Comparison of ENCODE assay signal across 18 mouse cellular contexts in genomic region chr9:44250445-44250844, GRCm38 (mm10). TPM values are rescaled to one million over a fixed set of nuclear protein-coding genes. Genes with fewer than 3 reads are reported as not detected.
A peak's percentile ranks its signal among the peaks of the same experiment; 100 is the strongest.
DNase-seq lines count a peak whose midpoint lies in the region; ATAC-seq and TF ChIP-seq lines count a peak whose summit lies in the region.
"Had no signal": no experiment of that assay in that cellular context is flagged by ENCODE, and none has a peak within 500 bp of the region (broad histone marks: within the 10 kb centered on the region; RNA-seq: fewer than 3 reads in every experiment).

No protein-coding gene starts in this region.

- whole genome bisulfite sequencing in hindbrain, embryonic 10.5 days, result 45% methylated on average over 4 of the region's 4 CpGs
- WGBS in hindbrain, embryonic 12.5 days, result 51% methylated on average over 4 of the region's 4 CpGs
- 54% methylated on average over 4 of the region's 4 CpGs for WGBS in intestine, postnatal 0 days

- no peak overlapping the region for H3K4me2 ChIP-seq in hindbrain, embryonic 12.5 days (replicated peaks)
- peak overlapping the region; percentile 60 for H3K4me2 ChIP-seq in intestine, postnatal 0 days (replicated peaks; ENCODE audit: low read depth)

- peaks cover 16% of the 10 kb centered on the region; the same call in 1 of the 2 replicates for H3K27me3 ChIP-seq in hindbrain, embryonic 10.5 days (ENCODE audit: insufficient read depth, poor library complexity, severe bottlenecking)
- H3K27me3 ChIP-seq in hindbrain, embryonic 12.5 days, result peaks cover 3% of the 10 kb centered on the region; the same call in 1 of the 2 replicates
- no peaks in the 10 kb centered on the region for H3K27me3 ChIP-seq in intestine, postnatal 0 days (replicated peaks; ENCODE audit: control insufficient read depth, insufficient read depth, low read length)

- H3K9ac ChIP-seq in hindbrain, embryonic 12.5 days, result no peak overlapping the region
- peak overlapping the region; percentile 37; the same call in 1 of the 2 replicates for H3K9ac ChIP-seq in intestine, postnatal 0 days (ENCODE audit: low read depth, low read length)
- H3K9ac ChIP-seq: embryonic facial prominence, embryonic 13.5 days had no signal

- no peak for TF ChIP-seq CTCF in intestine, postnatal 0 days (IDR thresholded peaks at IDR 0.05; ENCODE audit: low read depth)

- no peak for ATAC-seq in hindbrain, embryonic 12.5 days (ENCODE audit: low FRiP score)
- ATAC-seq in intestine, postnatal 0 days, result no peak

- no peaks in the 10 kb centered on the region for H3K9me3 ChIP-seq in hindbrain, embryonic 10.5 days
- H3K9me3 ChIP-seq in hindbrain, embryonic 12.5 days (replicated peaks), result no peaks in the 10 kb centered on the region
- no peaks in the 10 kb centered on the region for H3K9me3 ChIP-seq in intestine, postnatal 0 days (ENCODE audit: control insufficient read depth)
- H3K9me3 ChIP-seq: embryonic facial prominence, embryonic 13.5 days; G1E had no signal

- peak overlapping the region; percentile 18; the same call in 1 of the 2 replicates for H3K27ac ChIP-seq in hindbrain, embryonic 10.5 days
- no peak overlapping the region for H3K27ac ChIP-seq in hindbrain, embryonic 12.5 days
- peak overlapping the region; percentile 78; the same call in 1 of the 2 replicates for H3K27ac ChIP-seq in intestine, postnatal 0 days (ENCODE audit: low read depth, low read length)
- H3K27ac ChIP-seq: embryonic facial prominence, embryonic 13.5 days had no signal

- intact Hi-C loops in heart, postnatal 10 days (cut with DNase I), result loop anchor here (2.0 kb wide), 1 partner anchor 18 kb away; the partner anchor contains the start of gene Nlrx1

- peaks cover 51% of the 10 kb centered on the region for H3K4me1 ChIP-seq in hindbrain, embryonic 10.5 days (replicated peaks)
- peaks cover 27% of the 10 kb centered on the region for H3K4me1 ChIP-seq in hindbrain, embryonic 12.5 days
- no peaks in the 10 kb centered on the region for H3K4me1 ChIP-seq in intestine, postnatal 0 days (replicated peaks; ENCODE audit: control insufficient read depth, insufficient read depth, low read length)

- no peak overlapping the region for H3K4me3 ChIP-seq in hindbrain, embryonic 10.5 days
- H3K4me3 ChIP-seq in hindbrain, embryonic 12.5 days, result no peak overlapping the region
- peak overlapping the region; percentile 38 for H3K4me3 ChIP-seq in intestine, postnatal 0 days (ENCODE audit: low read depth, low read length)
- H3K4me3 ChIP-seq: embryonic facial prominence, embryonic 13.5 days had no signal

- H3K36me3 ChIP-seq in hindbrain, embryonic 10.5 days, result no peaks in the 10 kb centered on the region
- H3K36me3 ChIP-seq in hindbrain, embryonic 12.5 days, result no peaks in the 10 kb centered on the region
- H3K36me3 ChIP-seq in intestine, postnatal 0 days (ENCODE audit: control insufficient read depth, insufficient read depth), result no peaks in the 10 kb centered on the region
- H3K36me3 ChIP-seq: G1E had no signal

- DNase-seq in hindbrain, embryonic 10.5 days (ENCODE audit: low spot score), result no peak
- DNase-seq in layer of hippocampus, adult 18-20 months (ENCODE audit: low spot score in 2 of 2), result peak; percentile 46 to 68
- no peak for DNase-seq in layer of hippocampus, adult 8-10 months (ENCODE audit: low spot score in 2 of 2)
- peak; percentile 67 for DNase-seq in brain, adult 2 months (ENCODE audit: low read depth, low spot score)
- no peak for DNase-seq in heart, postnatal 10 days
- DNase-seq in T-cell, adult 2 months (ENCODE audit: low spot score), result no peak
- DNase-seq: adrenal gland, postnatal 14 days; gastrocnemius, postnatal 25 days; lung, adult 2 months had no signal

RNA-seq across cellular contexts. Expression of gene Pdzd3, which starts 0.8 kb away (rescaled TPM):
- 0.14 TPM in 1 of 2 replicates, not detected in the other for polyA plus RNA-seq in hindbrain, embryonic 10.5 days (2016; fragmentation: Nextera tagmentation; extraction: Ambion mirVana)
- polyA plus RNA-seq in hindbrain, embryonic 12.5 days (2016; fragmentation: Nextera tagmentation; extraction: Ambion mirVana), result 0.15 TPM in 1 of 2 replicates, not detected in the other
- 1 to 10 TPM in 1 of 2 experiments, under 1 TPM in 1; 0.86 to 1.5 TPM for total RNA-seq in layer of hippocampus, adult 18-20 months (2021)
- 1 to 10 TPM in 3 of 4 experiments, under 1 TPM in 1; 0.49 to 2.0 (median 1.1) TPM for total RNA-seq in layer of hippocampus, adult 8-10 months (2022)
- 37.0 and 40.1 TPM in 2 replicates for polyA plus RNA-seq in intestine, postnatal 0 days (2015; fragmentation: Nextera tagmentation; extraction: Ambion mirVana)
- 1 to 10 TPM; 2.3 to 3.3 TPM for total RNA-seq in heart, postnatal 10 days (2021)
- total RNA-seq: G1E had no signal
- polyA plus RNA-seq: C2C12; G1E; heart, embryonic 14.5 days had no signal

RNA-seq across cellular contexts. Expression of gene Ccdc153, which starts 10.0 kb away (rescaled TPM):
- not detected in 2 replicates for polyA plus RNA-seq in hindbrain, embryonic 10.5 days (2016; fragmentation: Nextera tagmentation; extraction: Ambion mirVana)
- polyA plus RNA-seq in hindbrain, embryonic 12.5 days (2016; fragmentation: Nextera tagmentation; extraction: Ambion mirVana), result not detected in 2 replicates
- total RNA-seq in layer of hippocampus, adult 18-20 months (2021), result 1 to 10 TPM; 4.7 to 6.1 TPM
- 10 to 100 TPM in 1 of 4 experiments, 1 to 10 TPM in 3; 2.4 to 10.2 (median 4.0) TPM for total RNA-seq in layer of hippocampus, adult 8-10 months (2022)
- polyA plus RNA-seq in intestine, postnatal 0 days (2015; fragmentation: Nextera tagmentation; extraction: Ambion mirVana), result not detected in 2 replicates
- total RNA-seq in heart, postnatal 10 days (2021), result not detected
- total RNA-seq: G1E; gastrocnemius, postnatal 25 days; megakaryocyte, adult 5-6 weeks had no signal
- polyA plus RNA-seq: embryonic facial prominence, embryonic 13.5 days; G1E; heart, embryonic 14.5 days; limb, embryonic 14.5 days; stomach, embryonic 14.5 days had no signal

RNA-seq across cellular contexts. Expression of gene Cbl, which starts 16.6 kb away (rescaled TPM):
- polyA plus RNA-seq in hindbrain, embryonic 10.5 days (2016; fragmentation: Nextera tagmentation; extraction: Ambion mirVana), result 21.1 and 22.8 TPM in 2 replicates
- 26.2 and 30.5 TPM in 2 replicates for polyA plus RNA-seq in hindbrain, embryonic 12.5 days (2016; fragmentation: Nextera tagmentation; extraction: Ambion mirVana)
- total RNA-seq in layer of hippocampus, adult 18-20 months (2021), result 10 to 100 TPM; 59.8 to 66.3 TPM
- 10 to 100 TPM; 58.7 to 75.3 (median 65.0) TPM for total RNA-seq in layer of hippocampus, adult 8-10 months (2022)
- 5.8 and 6.7 TPM in 2 replicates for polyA plus RNA-seq in intestine, postnatal 0 days (2015; fragmentation: Nextera tagmentation; extraction: Ambion mirVana)
- 10 to 100 TPM; 30.9 to 31.3 TPM for total RNA-seq in heart, postnatal 10 days (2021)

RNA-seq across cellular contexts. Expression of gene Nlrx1, which starts 18.0 kb away (rescaled TPM):
- 2.4 and 3.3 TPM in 2 replicates for polyA plus RNA-seq in hindbrain, embryonic 10.5 days (2016; fragmentation: Nextera tagmentation; extraction: Ambion mirVana)
- 5.1 and 5.6 TPM in 2 replicates for polyA plus RNA-seq in hindbrain, embryonic 12.5 days (2016; fragmentation: Nextera tagmentation; extraction: Ambion mirVana)
- total RNA-seq in layer of hippocampus, adult 18-20 months (2021), result 10 to 100 TPM; 10.0 to 11.8 TPM
- total RNA-seq in layer of hippocampus, adult 8-10 months (2022), result 10 to 100 TPM in 3 of 4 experiments, 1 to 10 TPM in 1; 8.7 to 13.1 (median 10.5) TPM
- 4.6 TPM in 2 replicates for polyA plus RNA-seq in intestine, postnatal 0 days (2015; fragmentation: Nextera tagmentation; extraction: Ambion mirVana)
- 10 to 100 TPM; 14.9 to 18.3 TPM for total RNA-seq in heart, postnatal 10 days (2021)

RNA-seq across cellular contexts. Expression of gene Abcg4, which starts 38.0 kb away (rescaled TPM):
- polyA plus RNA-seq in hindbrain, embryonic 10.5 days (2016; fragmentation: Nextera tagmentation; extraction: Ambion mirVana), result 4.3 and 7.2 TPM in 2 replicates
- 12.9 and 13.5 TPM in 2 replicates for polyA plus RNA-seq in hindbrain, embryonic 12.5 days (2016; fragmentation: Nextera tagmentation; extraction: Ambion mirVana)
- 10 to 100 TPM; 65.5 to 74.6 TPM for total RNA-seq in layer of hippocampus, adult 18-20 months (2021)
- 10 to 100 TPM; 69.2 to 77.6 (median 71.1) TPM for total RNA-seq in layer of hippocampus, adult 8-10 months (2022)
- 0.88 and 1.1 TPM in 2 replicates for polyA plus RNA-seq in intestine, postnatal 0 days (2015; fragmentation: Nextera tagmentation; extraction: Ambion mirVana)
- total RNA-seq in heart, postnatal 10 days (2021), result 1 to 10 TPM; 1.0 to 1.5 TPM

Comparison
In these comparisons a context has a peak if more than half of its experiments do, and no peak if none do; other contexts are left out.
1. DNase-seq: peak in layer of hippocampus, adult 18-20 months (2 of 2) and brain, adult 2 months (single experiment); none in hindbrain, embryonic 10.5 days (single experiment), layer of hippocampus, adult 8-10 months (0 of 2), heart, postnatal 10 days (0 of 2) and T-cell, adult 2 months (single experiment).